Mouse (Mus musculus) megakaryocyte, adult 5-6 weeks (primary cell): Measurements from ENCODE around the gene Erc2. TPM values are rescaled to one million over a fixed set of nuclear protein-coding genes. Genes with fewer than 3 reads are reported as not detected.

Source experiments
- ATAC-seq: 2 replicates; pipeline ENCODE4 v1.8.0; 2016; ENCODE audit warnings: mild to moderate bottlenecking, inconsistent platforms; ENCODE audit not compliant: poor library complexity, severe bottlenecking
- total RNA-seq, 2 experiments: library from RNA; stranded (forward) in 1 of 2; stranded (reverse) in 1 of 2; fragments of 153-499, 151-499 nt in 1 of 2; fragments of 221-1000, 200-1000 nt in 1 of 2; gene quantifications; 2 replicates each; pipeline versions ENCODE4 v1.2.3 to v1.2.4; 2015 to 2017

Gene Erc2
- total RNA-seq, 2 experiments from 2014 or later = 0.04 TPM; not detected in 1

- ATAC-seq = no peak
These were observed 299.6 kb downstream of the Erc2 start for GRCm38 (mm10) chr14:27921656-27922373.

- no peak for ATAC-seq
These were observed 305.1 kb downstream of the Erc2 start for GRCm38 (mm10) chr14:27927369-27927768.

GRCm38 (mm10) chr14:27933533-27933932 lies 311.3 kb downstream of the Erc2 start:
- no peak for ATAC-seq

- ATAC-seq = no peak
These were observed 313.5 kb downstream of the Erc2 start for GRCm38 (mm10) chr14:27935714-27936113.

- no peak for ATAC-seq
These were observed 315.7 kb downstream of the Erc2 start for GRCm38 (mm10) chr14:27937922-27938321.

GRCm38 (mm10) chr14:27945276-27945675 lies 323.0 kb downstream of the Erc2 start:
- no peak for ATAC-seq

- no peak for ATAC-seq
These were observed 324.0 kb downstream of the Erc2 start for GRCm38 (mm10) chr14:27946211-27946610.

- no peak for ATAC-seq
These were observed 326.2 kb downstream of the Erc2 start for GRCm38 (mm10) chr14:27948391-27948790.

- no peak for ATAC-seq
These were observed 331.6 kb downstream of the Erc2 start for GRCm38 (mm10) chr14:27953814-27954213.

GRCm38 (mm10) chr14:27956801-27957200 lies 334.6 kb downstream of the Erc2 start:
- no peak for ATAC-seq

GRCm38 (mm10) chr14:27973701-27974100 lies 351.5 kb downstream of the Erc2 start:
- ATAC-seq = no peak

- no peak for ATAC-seq
These were observed 353.4 kb downstream of the Erc2 start for GRCm38 (mm10) chr14:27975661-27976060.

GRCm38 (mm10) chr14:27984758-27985157 lies 362.5 kb downstream of the Erc2 start:
- no peak for ATAC-seq

- no peak for ATAC-seq
These were observed 363.0 kb downstream of the Erc2 start for GRCm38 (mm10) chr14:27985201-27985600.

GRCm38 (mm10) chr14:27987422-27987821 lies 365.2 kb downstream of the Erc2 start:
- ATAC-seq = no peak

GRCm38 (mm10) chr14:27998551-27998950 lies 376.3 kb downstream of the Erc2 start:
- ATAC-seq = no peak

- no peak for ATAC-seq
These were observed 381.8 kb downstream of the Erc2 start for GRCm38 (mm10) chr14:28004023-28004422.

GRCm38 (mm10) chr14:28010536-28011280 lies 388.5 kb downstream of the Erc2 start:
- ATAC-seq = no peak

- no peak for ATAC-seq
These were observed 401.0 kb downstream of the Erc2 start for GRCm38 (mm10) chr14:28023199-28023598.

GRCm38 (mm10) chr14:28030870-28031269 lies 408.6 kb downstream of the Erc2 start:
- ATAC-seq = no peak

GRCm38 (mm10) chr14:28035013-28035412 lies 412.8 kb downstream of the Erc2 start:
- no peak for ATAC-seq

GRCm38 (mm10) chr14:28043095-28043494 lies 420.9 kb downstream of the Erc2 start:
- no peak for ATAC-seq
